Mouse (Mus musculus): ENCODE measurements around the gene Hcn2. TPM values are rescaled to one million over a fixed set of nuclear protein-coding genes. Genes with fewer than 3 reads are reported as not detected.

Hcn2 gene
- polyA plus RNA-seq, 1 experiment from 2014 or later: 0.89 TPM

DNA sequence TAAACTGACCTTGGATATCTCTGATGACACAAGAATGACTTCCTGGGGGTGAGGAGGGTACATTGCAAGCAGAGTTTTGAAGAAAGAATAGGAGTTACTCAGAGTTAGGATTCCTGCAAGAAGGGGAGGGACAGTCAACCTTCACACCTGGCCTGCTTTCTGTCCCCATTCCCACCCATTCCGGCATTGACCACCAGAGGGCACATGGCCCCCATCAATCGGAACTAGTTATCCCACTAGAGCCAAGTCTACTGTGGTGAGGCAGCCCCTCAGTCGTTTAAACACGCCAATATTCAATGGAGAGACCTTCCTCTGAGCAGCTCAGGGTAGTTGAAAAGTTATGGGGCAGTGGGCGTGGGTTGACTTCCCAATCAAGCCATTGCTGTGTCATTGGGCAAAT lies 52.0 kb downstream of the Hcn2 start:
- WGBS: 4% methylated on average over 5 of the region's 5 CpGs
- H3K27me3 ChIP-seq (ENCODE audit: control insufficient read depth, insufficient read depth, low read depth, low read length): no peaks in the 10 kb centered on the region; the same call in 1 of the 2 replicates
- ATAC-seq: no peak
- H3K4me2 ChIP-seq (ENCODE audit: low read length): peak overlapping the region; percentile 89; the same call in 1 of the 2 replicates
- no peak overlapping the region for H3K4me3 ChIP-seq (ENCODE audit: low read depth, low read length)
- H3K36me3 ChIP-seq (ENCODE audit: control insufficient read depth, insufficient read depth, low read length): no peaks in the 10 kb centered on the region
- no peaks in the 10 kb centered on the region for H3K9me3 ChIP-seq (replicated peaks; ENCODE audit: control insufficient read depth, low read length, poor library complexity, severe bottlenecking)
- H3K9ac ChIP-seq (ENCODE audit: low read depth, low read length): no peak overlapping the region
- peaks cover 32% of the 10 kb centered on the region for H3K4me1 ChIP-seq (ENCODE audit: control insufficient read depth, insufficient read depth, low read length)
- H3K27ac ChIP-seq (ENCODE audit: low read length): no peak overlapping the region

DNA sequence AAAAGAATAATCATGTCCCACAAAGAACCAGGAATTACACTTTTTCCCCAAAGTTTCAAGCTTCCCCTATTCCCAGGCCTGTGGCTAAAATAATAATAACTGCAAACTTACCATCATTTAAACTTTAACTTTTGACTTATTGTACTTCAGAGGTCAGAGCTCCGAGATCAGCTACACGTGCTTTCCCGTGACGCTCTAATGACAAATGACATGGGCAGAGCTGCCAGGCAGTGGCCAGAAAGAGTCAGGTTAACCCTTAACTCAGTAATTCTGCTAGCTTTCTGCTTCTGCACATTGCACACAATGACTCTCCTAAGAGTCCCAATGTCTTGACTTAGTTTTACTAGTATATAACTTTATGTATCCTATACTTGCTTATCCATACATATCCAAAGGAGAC lies 52.9 kb downstream of the Hcn2 start:
- H3K4me2 ChIP-seq (ENCODE audit: low read length): no peak overlapping the region
- no peaks in the 10 kb centered on the region for H3K36me3 ChIP-seq (ENCODE audit: control insufficient read depth, insufficient read depth, low read length)
- H3K4me1 ChIP-seq (ENCODE audit: control insufficient read depth, insufficient read depth, low read length): peaks cover 28% of the 10 kb centered on the region
- WGBS: 65% methylated on average over 4 of the region's 4 CpGs
- H3K9ac ChIP-seq (ENCODE audit: low read depth, low read length): no peak overlapping the region
- no peaks in the 10 kb centered on the region; the same call in 1 of the 2 replicates for H3K27me3 ChIP-seq (ENCODE audit: control insufficient read depth, insufficient read depth, low read depth, low read length)
- ATAC-seq: no peak
- no peak overlapping the region for H3K4me3 ChIP-seq (ENCODE audit: low read depth, low read length)
- H3K27ac ChIP-seq (ENCODE audit: low read length): no peak overlapping the region
- no peaks in the 10 kb centered on the region for H3K9me3 ChIP-seq (replicated peaks; ENCODE audit: control insufficient read depth, low read length, poor library complexity, severe bottlenecking)

DNA sequence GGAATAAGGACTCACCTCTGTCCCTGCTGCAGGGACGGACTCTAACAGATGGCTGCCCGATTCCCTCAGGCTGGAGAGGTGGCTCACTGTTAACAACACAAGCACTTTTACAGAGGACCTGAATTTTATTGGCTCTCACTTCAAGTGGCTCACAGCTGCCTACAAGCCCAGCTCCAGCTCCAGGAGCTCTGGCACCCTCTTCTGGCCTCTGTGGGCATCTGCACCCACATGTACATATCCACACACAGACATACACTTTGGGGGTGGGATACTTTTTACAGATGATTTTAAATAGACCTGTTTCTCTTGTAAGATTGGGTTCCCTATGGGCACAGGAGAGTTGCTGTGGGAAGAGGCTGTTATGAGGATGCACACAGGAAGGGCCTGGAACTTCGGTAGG lies 55.9 kb downstream of the Hcn2 start:
- WGBS: 97% methylated on average over 3 of the region's 3 CpGs
- ATAC-seq: no peak
- Histone ChIP-seq H3K4me1 (ENCODE audit: control insufficient read depth, insufficient read depth, low read length) (peaks cover 13% of the 10 kb centered on the region), H3K36me3 (ENCODE audit: control insufficient read depth, insufficient read depth, low read length) (no peaks in the 10 kb centered on the region), H3K4me3 (ENCODE audit: low read depth, low read length) (no peak overlapping the region), H3K27ac (ENCODE audit: low read length) (no peak overlapping the region), H3K27me3 (ENCODE audit: control insufficient read depth, insufficient read depth, low read depth, low read length) (peaks cover 5% of the 10 kb centered on the region), H3K4me2 (ENCODE audit: low read length) (no peak overlapping the region), H3K9me3 (replicated peaks; ENCODE audit: control insufficient read depth, low read length, poor library complexity, severe bottlenecking) (no peaks in the 10 kb centered on the region), H3K9ac (ENCODE audit: low read depth, low read length) (no peak overlapping the region)

DNA sequence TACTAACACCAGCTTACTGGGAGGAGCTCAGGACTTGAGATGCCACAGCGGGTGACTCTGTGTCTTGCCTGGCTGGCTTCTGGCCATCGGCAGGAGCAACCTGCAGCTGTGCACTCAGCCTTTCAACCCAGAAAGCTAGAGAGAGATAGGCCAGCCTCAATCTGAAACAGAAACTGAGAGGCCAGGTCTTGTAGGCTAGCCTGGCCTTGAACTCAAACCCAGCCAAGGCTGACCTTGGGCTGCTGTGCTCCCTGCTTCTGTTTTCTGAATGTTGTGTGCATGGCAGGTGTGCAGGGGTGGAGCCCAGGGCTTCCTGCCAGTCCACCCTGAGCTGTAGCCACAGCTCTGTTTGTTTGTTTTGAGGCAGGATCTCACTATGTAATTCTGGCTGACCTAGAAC lies 56.8 kb downstream of the Hcn2 start:
- Histone ChIP-seq H3K36me3 (ENCODE audit: control insufficient read depth, insufficient read depth, low read length) (no peaks in the 10 kb centered on the region), H3K4me1 (ENCODE audit: control insufficient read depth, insufficient read depth, low read length) (peaks cover 7% of the 10 kb centered on the region), H3K27ac (ENCODE audit: low read length) (no peak overlapping the region), H3K4me2 (ENCODE audit: low read length) (no peak overlapping the region), H3K4me3 (ENCODE audit: low read depth, low read length) (no peak overlapping the region), H3K9me3 (replicated peaks; ENCODE audit: control insufficient read depth, low read length, poor library complexity, severe bottlenecking) (no peaks in the 10 kb centered on the region), H3K9ac (ENCODE audit: low read depth, low read length) (no peak overlapping the region), H3K27me3 (ENCODE audit: control insufficient read depth, insufficient read depth, low read depth, low read length) (peaks cover 13% of the 10 kb centered on the region)
- ATAC-seq: no peak
- WGBS: 86% methylated on average over 2 of the region's 2 CpGs

DNA sequence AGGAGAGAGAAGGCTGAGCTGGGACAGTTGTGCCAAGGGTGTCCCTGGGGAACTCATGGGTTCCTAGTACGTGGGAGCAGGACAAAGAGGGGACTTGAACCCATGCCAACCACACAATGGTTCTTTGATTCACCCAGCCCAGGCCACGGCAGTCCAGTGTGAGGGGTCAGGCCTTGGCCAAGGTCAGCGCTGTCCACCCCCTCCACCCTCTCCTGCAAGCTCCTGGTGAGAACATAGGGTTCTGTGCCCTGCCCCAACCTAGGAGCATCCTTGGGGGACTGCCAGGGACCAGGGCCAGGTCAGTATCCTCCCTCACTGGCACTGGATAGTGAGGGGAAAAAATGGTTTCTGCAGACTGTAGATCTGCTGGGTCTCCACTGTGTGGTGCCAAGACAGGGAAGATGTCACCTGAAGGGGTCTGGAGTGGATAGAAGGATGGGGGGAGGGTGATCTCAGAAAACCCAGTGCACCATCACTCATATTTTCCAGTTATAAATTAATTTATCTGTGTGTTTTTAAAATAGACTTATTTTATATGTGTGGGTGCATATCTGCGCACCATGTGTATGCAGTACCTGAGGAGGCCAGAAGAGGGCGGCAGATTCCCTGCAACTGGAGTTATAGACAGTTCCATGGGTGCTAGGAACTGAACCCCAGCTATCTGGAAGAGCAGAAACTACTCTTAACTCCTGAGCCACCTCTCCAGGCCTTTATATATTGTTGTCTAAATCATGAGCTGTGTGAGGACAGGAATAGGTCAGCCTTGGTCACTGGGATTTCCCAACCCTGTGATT lies 58.2 kb downstream of the Hcn2 start:
- peaks cover 20% of the 10 kb centered on the region for H3K27me3 ChIP-seq (ENCODE audit: control insufficient read depth, insufficient read depth, low read depth, low read length)
- H3K4me2 ChIP-seq (ENCODE audit: low read length): no peak overlapping the region
- H3K9me3 ChIP-seq (replicated peaks; ENCODE audit: control insufficient read depth, low read length, poor library complexity, severe bottlenecking): no peaks in the 10 kb centered on the region
- no peak overlapping the region for H3K9ac ChIP-seq (ENCODE audit: low read depth, low read length)
- WGBS: 65% methylated on average over 5 of the region's 5 CpGs
- no peaks in the 10 kb centered on the region for H3K36me3 ChIP-seq (ENCODE audit: control insufficient read depth, insufficient read depth, low read length)
- no peak overlapping the region for H3K4me3 ChIP-seq (ENCODE audit: low read depth, low read length)
- no peaks in the 10 kb centered on the region for H3K4me1 ChIP-seq (ENCODE audit: control insufficient read depth, insufficient read depth, low read length)
- ATAC-seq: no peak
- H3K27ac ChIP-seq (ENCODE audit: low read length): no peak overlapping the region

DNA sequence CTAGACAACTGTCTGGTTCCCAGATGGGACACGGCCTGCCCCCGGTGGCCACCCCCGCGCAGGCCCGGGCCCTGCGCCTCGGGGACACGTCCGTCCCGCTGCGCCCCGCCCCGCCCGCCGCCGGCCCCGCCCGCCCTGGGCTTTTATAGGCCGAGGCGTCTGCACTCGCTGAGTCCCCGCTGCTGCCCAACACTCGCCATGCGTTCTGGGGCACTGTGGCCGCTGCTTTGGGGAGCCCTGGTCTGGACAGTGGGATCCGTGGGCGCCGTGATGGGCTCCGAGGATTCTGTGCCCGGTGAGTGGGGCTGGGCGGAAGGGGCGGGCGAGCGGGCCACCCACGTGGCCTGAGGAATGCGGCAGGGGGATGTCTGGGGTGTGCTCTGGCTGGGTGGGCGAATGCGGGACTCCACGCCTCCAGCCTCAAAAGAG lies 60.7 kb downstream of the Hcn2 start, which contains the start of gene Fstl3:
TSS of gene Fstl3 (plus strand) at position 170 of the 429 bp plus-strand sequence.
- Histone ChIP-seq H3K27me3 (ENCODE audit: control insufficient read depth, insufficient read depth, low read depth, low read length) (peaks cover 26% of the 10 kb centered on the region), H3K36me3 (ENCODE audit: control insufficient read depth, insufficient read depth, low read length) (no peaks in the 10 kb centered on the region), H3K4me2 (ENCODE audit: low read length) (peak within 1 kb of the TSS; percentile 42; the same call in 1 of the 2 replicates), H3K9ac (ENCODE audit: low read depth, low read length) (0 out of 2 replicates have a peak within 1 kb of the TSS, but pooled peaks have one; percentile 1), H3K27ac (ENCODE audit: low read length) (no peak within 1 kb of the TSS), H3K4me1 (ENCODE audit: control insufficient read depth, insufficient read depth, low read length) (no peaks in the 10 kb centered on the region), H3K9me3 (replicated peaks; ENCODE audit: control insufficient read depth, low read length, poor library complexity, severe bottlenecking) (no peaks in the 10 kb centered on the region), H3K4me3 (ENCODE audit: low read depth, low read length) (no peak within 1 kb of the TSS)
- WGBS: 2% methylated on average over 39 of the region's 39 CpGs
- no peak for ATAC-seq

DNA sequence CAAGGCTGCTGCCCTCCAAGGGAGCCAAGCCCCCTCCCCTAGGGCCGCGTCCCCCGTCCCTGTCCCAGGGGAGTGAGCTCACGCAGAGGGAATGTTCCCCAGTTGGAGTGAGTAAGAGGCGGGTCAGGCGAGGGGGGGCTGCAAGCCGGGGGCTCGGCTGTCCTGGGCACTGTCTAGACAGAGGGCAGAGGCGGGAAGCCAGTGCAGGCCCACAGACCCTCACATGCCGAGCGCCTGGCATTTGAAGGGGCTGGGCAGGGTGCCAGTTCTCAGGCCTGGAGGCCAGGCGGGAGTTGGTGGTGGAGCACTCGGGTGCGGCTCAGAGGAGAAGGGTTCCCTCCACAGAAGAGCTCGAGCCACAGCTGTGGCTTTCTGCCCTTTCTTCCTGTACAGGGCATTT lies 61.6 kb downstream of the Hcn2 start:
- Histone ChIP-seq H3K27ac (ENCODE audit: low read length) (no peak overlapping the region), H3K9ac (ENCODE audit: low read depth, low read length) (no peak overlapping the region), H3K4me2 (ENCODE audit: low read length) (no peak overlapping the region), H3K27me3 (ENCODE audit: control insufficient read depth, insufficient read depth, low read depth, low read length) (peaks cover 28% of the 10 kb centered on the region), H3K36me3 (ENCODE audit: control insufficient read depth, insufficient read depth, low read length) (no peaks in the 10 kb centered on the region), H3K4me3 (ENCODE audit: low read depth, low read length) (no peak overlapping the region), H3K9me3 (replicated peaks; ENCODE audit: control insufficient read depth, low read length, poor library complexity, severe bottlenecking) (no peaks in the 10 kb centered on the region), H3K4me1 (ENCODE audit: control insufficient read depth, insufficient read depth, low read length) (no peaks in the 10 kb centered on the region)
- ATAC-seq: no peak
- 17% methylated on average over 15 of the region's 15 CpGs for WGBS

DNA sequence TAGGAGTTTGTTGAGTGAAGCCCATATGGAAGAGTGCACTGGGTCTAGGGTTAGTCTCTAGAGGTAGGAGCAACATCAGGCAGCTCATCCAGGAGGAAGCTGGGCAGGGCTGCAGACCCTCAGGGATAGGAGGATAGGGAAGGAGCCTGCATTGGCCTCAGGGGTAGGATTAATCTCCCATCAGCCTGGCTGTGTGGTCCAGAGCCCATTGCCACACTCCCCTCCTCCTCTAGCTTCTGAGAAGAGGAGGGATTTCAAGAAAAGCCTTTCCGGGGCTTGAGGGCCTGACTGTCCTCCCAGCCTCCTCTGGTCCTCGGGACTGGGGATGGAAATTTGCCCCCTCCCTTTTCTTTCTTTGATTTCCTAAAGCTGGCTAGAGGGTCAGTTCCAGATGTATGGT lies 62.8 kb downstream of the Hcn2 start:
- H3K9ac ChIP-seq (ENCODE audit: low read depth, low read length): no peak overlapping the region
- peaks cover 29% of the 10 kb centered on the region for H3K27me3 ChIP-seq (ENCODE audit: control insufficient read depth, insufficient read depth, low read depth, low read length)
- no peak overlapping the region for H3K4me3 ChIP-seq (ENCODE audit: low read depth, low read length)
- H3K9me3 ChIP-seq (replicated peaks; ENCODE audit: control insufficient read depth, low read length, poor library complexity, severe bottlenecking): no peaks in the 10 kb centered on the region
- no peaks in the 10 kb centered on the region for H3K36me3 ChIP-seq (ENCODE audit: control insufficient read depth, insufficient read depth, low read length)
- no peak overlapping the region for H3K27ac ChIP-seq (ENCODE audit: low read length)
- no peak for ATAC-seq
- 5% methylated on average over 2 of the region's 2 CpGs for WGBS
- no peak overlapping the region for H3K4me2 ChIP-seq (ENCODE audit: low read length)
- no peaks in the 10 kb centered on the region for H3K4me1 ChIP-seq (ENCODE audit: control insufficient read depth, insufficient read depth, low read length)

DNA sequence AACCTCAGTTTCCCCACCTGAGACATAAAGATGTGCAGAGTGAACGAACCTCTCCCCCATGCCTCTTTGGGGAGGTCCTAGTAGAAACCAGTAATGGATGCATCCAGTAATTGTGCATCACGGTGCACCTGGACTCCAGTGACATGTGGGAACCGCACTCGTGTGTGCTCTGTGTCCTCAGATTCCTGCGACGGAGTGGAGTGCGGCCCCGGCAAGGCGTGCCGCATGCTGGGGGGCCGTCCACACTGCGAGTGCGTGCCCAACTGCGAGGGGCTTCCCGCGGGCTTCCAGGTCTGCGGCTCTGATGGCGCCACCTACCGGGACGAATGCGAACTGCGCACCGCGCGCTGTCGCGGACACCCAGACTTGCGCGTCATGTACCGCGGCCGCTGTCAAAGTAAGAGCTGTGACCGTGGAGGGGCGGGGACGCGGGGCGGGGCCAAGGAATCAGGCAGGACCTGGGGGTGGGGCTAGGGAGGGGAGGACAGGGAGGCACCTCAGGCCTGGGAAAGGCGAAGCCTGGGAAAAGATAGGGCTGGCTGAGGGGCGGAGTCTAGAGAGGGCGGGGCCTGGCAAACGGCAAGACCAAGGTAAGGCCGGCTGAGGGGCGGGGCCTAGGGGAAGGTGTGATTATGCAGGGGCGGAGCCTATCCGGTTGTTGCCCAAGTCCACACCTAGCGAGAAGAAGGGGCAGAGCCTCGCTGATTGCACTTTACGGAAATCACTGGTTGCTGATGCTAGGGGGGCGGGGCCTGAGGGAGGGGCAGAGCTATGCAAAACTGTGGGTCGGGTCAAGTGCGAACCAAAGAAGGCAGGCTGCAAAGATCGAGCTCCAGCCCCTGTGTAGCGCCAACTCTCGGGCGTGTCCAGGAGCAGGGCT lies 63.6 kb downstream of the Hcn2 start:
- Histone ChIP-seq H3K27ac (ENCODE audit: low read length) (peak overlapping the region; percentile 50), H3K9ac (ENCODE audit: low read depth, low read length) (peak overlapping the region; percentile 59), H3K4me3 (ENCODE audit: low read depth, low read length) (peak overlapping the region; percentile 47), H3K4me1 (ENCODE audit: control insufficient read depth, insufficient read depth, low read length) (no peaks in the 10 kb centered on the region), H3K9me3 (replicated peaks; ENCODE audit: control insufficient read depth, low read length, poor library complexity, severe bottlenecking) (no peaks in the 10 kb centered on the region), H3K36me3 (ENCODE audit: control insufficient read depth, insufficient read depth, low read length) (no peaks in the 10 kb centered on the region), H3K4me2 (ENCODE audit: low read length) (peak overlapping the region; percentile 81), H3K27me3 (ENCODE audit: control insufficient read depth, insufficient read depth, low read depth, low read length) (peaks cover 32% of the 10 kb centered on the region)
- WGBS: 1% methylated on average over 53 of the region's 55 CpGs
- peak; percentile 91 for ATAC-seq
